Mouse (Mus musculus): ENCODE data around the gene Alg5. TPM values are rescaled to one million over a fixed set of nuclear protein-coding genes. Genes with fewer than 3 reads are reported as not detected.
A peak's percentile ranks its signal among the peaks of the same experiment; 100 is the strongest.
"Not testable (repeated sequence)": the region's sequence is repeated elsewhere in the genome, so short reads cannot be mapped to it uniquely, and the experiment has no call there.

Alg5 gene
- polyA plus RNA-seq, 1 experiment, result 41.5 TPM

DNA sequence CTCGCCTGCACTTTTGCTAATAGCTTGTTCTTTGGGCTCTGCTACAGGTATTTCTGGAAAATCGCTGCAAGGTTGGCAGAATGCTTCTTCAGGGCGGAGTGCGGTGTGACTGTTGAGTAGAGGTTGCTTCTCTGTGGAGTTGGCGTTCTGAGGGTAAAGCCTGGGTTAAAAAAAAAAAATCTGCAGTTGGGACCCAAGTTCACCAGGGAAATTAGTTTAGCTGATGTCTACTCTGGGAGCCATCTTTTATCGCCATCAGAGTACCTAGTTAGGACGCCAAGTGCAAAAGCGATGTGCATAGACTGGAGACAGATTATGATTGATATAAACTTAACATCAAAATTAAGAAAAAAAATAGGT is 42.3 kb upstream of the Alg5 start:
- H3ac ChIP-seq (ENCODE audit: control insufficient read depth, insufficient read length), result peak overlapping the region; percentile 24

DNA sequence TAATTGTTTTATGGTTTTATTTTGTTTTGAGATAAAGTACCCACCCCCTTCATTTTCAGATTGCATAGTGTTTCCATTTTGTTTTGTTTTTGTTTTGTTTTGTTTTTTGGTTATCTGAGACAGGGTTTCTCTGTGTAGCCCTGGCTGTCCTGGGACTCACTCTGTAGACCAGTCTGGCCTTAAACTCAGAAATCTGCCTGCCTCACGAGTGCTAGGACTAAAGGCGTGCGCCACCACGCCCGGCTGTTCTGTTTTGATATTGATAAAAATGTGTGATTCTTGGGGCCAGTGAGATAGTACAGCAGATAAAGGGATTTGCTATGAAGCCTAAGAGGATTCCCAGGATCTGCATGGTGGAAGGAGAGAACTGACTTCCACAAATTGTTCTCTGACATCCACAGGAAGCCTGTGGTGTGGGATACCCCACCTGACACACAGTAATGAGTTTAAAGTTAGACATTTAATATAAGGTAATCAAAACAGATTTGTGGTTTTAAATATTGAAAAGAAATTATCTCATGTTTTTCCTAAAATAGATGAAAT is 35.5 kb upstream of the Alg5 start:
- no peak for TF ChIP-seq MYOD1 (IDR thresholded peaks at IDR 0.05; ENCODE audit: control insufficient read depth in 1 of 3, insufficient read length in 2 of 3, low read depth in 2 of 3)
- TF ChIP-seq TCF12 (IDR thresholded peaks at IDR 0.05; ENCODE audit: insufficient read depth, poor library complexity, severe bottlenecking), result no peak
- no peak for TF ChIP-seq MAX (IDR thresholded peaks at IDR 0.05; ENCODE audit: low read depth)
- no peak for TF ChIP-seq SRF (IDR thresholded peaks at IDR 0.05; ENCODE audit: control insufficient read depth, insufficient read length, low read depth)
- no peak for TF ChIP-seq USF1 (IDR thresholded peaks at IDR 0.05; ENCODE audit: low read depth)
- no peak for TF ChIP-seq MYOG (IDR thresholded peaks at IDR 0.05; ENCODE audit: control insufficient read depth in 1 of 3, insufficient read depth in 1 of 3, insufficient read length in 2 of 3, low read depth in 2 of 3)
- TF ChIP-seq CEBPB (IDR thresholded peaks at IDR 0.05; ENCODE audit: insufficient read depth, poor library complexity, severe bottlenecking), result no peak
- no peak for TF ChIP-seq REST (IDR thresholded peaks at IDR 0.05; ENCODE audit: insufficient read depth, insufficient read length)
- TF ChIP-seq E2F4 (IDR thresholded peaks at IDR 0.05; ENCODE audit: insufficient read depth), result no peak
- no peak for TF ChIP-seq POLR2A (IDR thresholded peaks at IDR 0.05; ENCODE audit: insufficient read length, low read depth)
- TF ChIP-seq POLR2AphosphoS2 (IDR thresholded peaks at IDR 0.05; ENCODE audit: insufficient read length, low read depth), result no peak
- TF ChIP-seq TCF3 (IDR thresholded peaks at IDR 0.05; ENCODE audit: insufficient read length, low read depth), result no peak
- Histone ChIP-seq H3K27me3 (ENCODE audit: control insufficient read depth, insufficient read depth, insufficient read length) (no peaks in the 10 kb centered on the region), H3ac (ENCODE audit: control insufficient read depth, insufficient read length) (no peak overlapping the region), H3K4me3 (no peak overlapping the region), H3K79me2 (ENCODE audit: control insufficient read depth, insufficient read depth) (peaks cover 3% of the 10 kb centered on the region), H3K36me3 (ENCODE audit: control insufficient read depth, insufficient read depth) (peaks cover 34% of the 10 kb centered on the region), H3K4me2 (ENCODE audit: low read depth) (no peak overlapping the region)

More for the DNA sequence above, 42.3 kb upstream of the Alg5 start:
- peak overlapping the region; percentile 54 for H3K4me3 ChIP-seq
- no peaks in the 10 kb centered on the region for H3K27me3 ChIP-seq (ENCODE audit: control insufficient read depth, insufficient read depth, insufficient read length)
- TF ChIP-seq MAX (IDR thresholded peaks at IDR 0.05; ENCODE audit: low read depth), result no peak
- no peak for TF ChIP-seq USF1 (IDR thresholded peaks at IDR 0.05; ENCODE audit: low read depth)
- no peak for TF ChIP-seq SRF (IDR thresholded peaks at IDR 0.05; ENCODE audit: control insufficient read depth, insufficient read length, low read depth)
- peaks cover 8% of the 10 kb centered on the region for H3K36me3 ChIP-seq (ENCODE audit: control insufficient read depth, insufficient read depth)
- peaks cover 15% of the 10 kb centered on the region for H3K79me2 ChIP-seq (ENCODE audit: control insufficient read depth, insufficient read depth)
- H3K4me2 ChIP-seq (ENCODE audit: low read depth), result peak overlapping the region; percentile 83

DNA sequence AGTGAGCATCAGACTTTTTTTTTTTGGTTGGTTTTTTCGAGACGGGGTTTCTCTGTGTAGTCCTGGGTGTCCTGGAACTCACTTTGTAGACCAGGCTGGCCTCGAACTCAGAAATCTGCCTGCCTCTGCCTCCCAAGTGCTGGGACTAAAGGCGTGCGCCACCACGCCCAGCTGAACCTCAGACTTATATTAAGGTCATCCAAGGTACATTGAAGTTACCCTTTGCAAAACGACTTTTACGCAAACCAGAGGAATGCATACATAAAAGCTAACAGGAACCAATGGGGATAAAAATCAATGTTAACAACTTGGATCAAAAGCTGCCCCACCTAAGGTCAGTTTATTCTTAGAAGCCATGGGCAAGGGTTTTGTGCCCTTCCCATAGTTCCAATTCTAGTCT is 31.2 kb upstream of the Alg5 start:
- H3ac ChIP-seq (ENCODE audit: control insufficient read depth, insufficient read length); H3K4me3 ChIP-seq; H3K79me2 ChIP-seq (ENCODE audit: control insufficient read depth, insufficient read depth); H3K4me2 ChIP-seq (ENCODE audit: low read depth); H3K27me3 ChIP-seq (ENCODE audit: control insufficient read depth, insufficient read depth, insufficient read length): not testable (repeated sequence)
- H3K36me3 ChIP-seq (ENCODE audit: control insufficient read depth, insufficient read depth), result peaks cover 59% of the 10 kb centered on the region

DNA sequence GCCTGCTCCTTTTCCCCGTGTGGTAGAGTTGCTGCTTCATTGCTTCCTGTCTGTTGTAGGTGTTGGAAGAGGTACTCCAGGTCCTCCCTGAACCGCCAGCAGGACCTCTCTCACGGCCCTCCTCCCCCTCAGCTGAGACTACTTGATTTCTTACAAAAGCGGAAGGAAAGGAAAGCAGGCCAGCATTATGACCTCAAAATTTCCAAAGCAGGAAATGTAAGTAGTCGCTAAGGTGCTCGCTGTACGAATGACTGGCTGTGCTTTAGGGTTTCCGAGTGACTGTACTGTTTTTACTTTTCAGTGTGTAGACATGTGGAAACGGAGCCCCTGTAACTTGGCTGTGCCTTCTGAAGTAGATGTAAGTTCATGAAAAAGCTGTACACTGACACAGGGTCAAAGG is 26.4 kb upstream of the Alg5 start:
- H3K36me3 ChIP-seq (ENCODE audit: control insufficient read depth, insufficient read depth), result peaks cover 88% of the 10 kb centered on the region
- no peaks in the 10 kb centered on the region for H3K79me2 ChIP-seq (ENCODE audit: control insufficient read depth, insufficient read depth)
- no peak overlapping the region for H3K4me2 ChIP-seq (ENCODE audit: low read depth)
- H3ac ChIP-seq (ENCODE audit: control insufficient read depth, insufficient read length), result no peak overlapping the region
- TF ChIP-seq SRF (IDR thresholded peaks at IDR 0.05; ENCODE audit: control insufficient read depth, insufficient read length, low read depth), result no peak
- H3K4me3 ChIP-seq, result no peak overlapping the region
- no peaks in the 10 kb centered on the region for H3K27me3 ChIP-seq (ENCODE audit: control insufficient read depth, insufficient read depth, insufficient read length)

DNA sequence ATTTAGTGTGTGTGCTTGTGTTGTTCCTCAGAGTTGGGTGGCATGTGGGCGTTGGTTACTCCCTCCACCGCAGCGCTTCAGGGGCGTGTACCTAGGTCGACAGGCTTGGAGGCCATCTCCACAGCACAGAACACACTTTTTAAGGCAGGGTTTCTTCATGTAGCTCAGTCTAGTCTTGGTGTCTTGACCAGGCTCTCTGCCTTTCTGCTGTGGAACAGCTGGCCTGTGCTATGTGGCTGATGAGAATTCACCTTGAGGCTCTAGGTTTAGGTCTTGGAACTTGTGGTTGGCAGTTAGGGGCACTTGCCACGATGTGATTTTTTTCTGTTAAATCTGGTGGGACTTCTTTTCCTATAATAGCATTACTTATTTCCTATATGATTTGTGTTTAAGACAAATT is 21.1 kb upstream of the Alg5 start, which contains the start of gene Gm21958:
Gene Gm21958 (minus strand): TSS at position 101 of the 400 bp plus-strand sequence.
- no peak within 1 kb of the TSS for H3K4me3 ChIP-seq
- TF ChIP-seq POLR2AphosphoS2 (IDR thresholded peaks at IDR 0.05; ENCODE audit: insufficient read length, low read depth), result no peak
- TF ChIP-seq REST (IDR thresholded peaks at IDR 0.05; ENCODE audit: insufficient read depth, insufficient read length), result no peak
- TF ChIP-seq MYOG (IDR thresholded peaks at IDR 0.05; ENCODE audit: control insufficient read depth in 1 of 3, insufficient read depth in 1 of 3, insufficient read length in 2 of 3, low read depth in 2 of 3), result no peak
- TF ChIP-seq TCF3 (IDR thresholded peaks at IDR 0.05; ENCODE audit: insufficient read length, low read depth), result no peak
- TF ChIP-seq MYOD1 (IDR thresholded peaks at IDR 0.05; ENCODE audit: control insufficient read depth in 1 of 3, insufficient read length in 2 of 3, low read depth in 2 of 3), result no peak
- no peak for TF ChIP-seq CEBPB (IDR thresholded peaks at IDR 0.05; ENCODE audit: insufficient read depth, poor library complexity, severe bottlenecking)
- no peak for TF ChIP-seq SRF (IDR thresholded peaks at IDR 0.05; ENCODE audit: control insufficient read depth, insufficient read length, low read depth)
- TF ChIP-seq POLR2A (IDR thresholded peaks at IDR 0.05; ENCODE audit: insufficient read length, low read depth), result no peak
- no peak for TF ChIP-seq USF1 (IDR thresholded peaks at IDR 0.05; ENCODE audit: low read depth)
- H3K27me3 ChIP-seq (ENCODE audit: control insufficient read depth, insufficient read depth, insufficient read length), result no peaks in the 10 kb centered on the region
- H3ac ChIP-seq (ENCODE audit: control insufficient read depth, insufficient read length), result no peak within 1 kb of the TSS
- H3K79me2 ChIP-seq (ENCODE audit: control insufficient read depth, insufficient read depth), result no peaks in the 10 kb centered on the region
- peaks cover 84% of the 10 kb centered on the region for H3K36me3 ChIP-seq (ENCODE audit: control insufficient read depth, insufficient read depth)
- H3K4me2 ChIP-seq (ENCODE audit: low read depth), result no peak within 1 kb of the TSS

DNA sequence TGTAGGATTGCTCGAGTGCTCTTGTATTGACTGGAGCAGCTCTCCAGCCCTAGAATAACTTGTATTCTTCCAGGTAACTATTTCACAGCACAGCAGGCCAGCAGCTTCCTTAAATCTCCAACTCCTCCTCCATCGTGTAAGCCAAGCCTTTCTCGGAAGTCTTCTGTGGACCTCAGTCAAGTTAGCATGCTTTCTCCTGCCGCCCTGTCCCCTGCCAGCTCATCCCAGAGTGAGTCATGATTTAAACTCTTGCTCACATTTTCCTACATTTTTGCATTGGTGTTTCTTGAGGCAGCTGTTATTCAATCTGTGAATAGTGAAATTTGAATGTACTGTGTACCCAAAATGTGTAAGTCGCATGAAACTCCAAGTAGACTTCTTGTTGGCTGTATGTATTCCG is 19.9 kb upstream of the Alg5 start:
- TF ChIP-seq POLR2AphosphoS2 (IDR thresholded peaks at IDR 0.05; ENCODE audit: insufficient read length, low read depth) (no peak), MAX (IDR thresholded peaks at IDR 0.05; ENCODE audit: low read depth) (no peak)
- no peaks in the 10 kb centered on the region for H3K79me2 ChIP-seq (ENCODE audit: control insufficient read depth, insufficient read depth)
- H3K36me3 ChIP-seq (ENCODE audit: control insufficient read depth, insufficient read depth), result peaks cover 73% of the 10 kb centered on the region
- H3ac ChIP-seq (ENCODE audit: control insufficient read depth, insufficient read length), result no peak overlapping the region
- no peaks in the 10 kb centered on the region for H3K27me3 ChIP-seq (ENCODE audit: control insufficient read depth, insufficient read depth, insufficient read length)
- H3K4me2 ChIP-seq (ENCODE audit: low read depth), result no peak overlapping the region
- H3K4me3 ChIP-seq, result no peak overlapping the region

Data from myocyte (in vitro differentiated cells).